Mouse (Mus musculus): ENCODE data around the gene Arhgef26.

Gene Arhgef26

DNA sequence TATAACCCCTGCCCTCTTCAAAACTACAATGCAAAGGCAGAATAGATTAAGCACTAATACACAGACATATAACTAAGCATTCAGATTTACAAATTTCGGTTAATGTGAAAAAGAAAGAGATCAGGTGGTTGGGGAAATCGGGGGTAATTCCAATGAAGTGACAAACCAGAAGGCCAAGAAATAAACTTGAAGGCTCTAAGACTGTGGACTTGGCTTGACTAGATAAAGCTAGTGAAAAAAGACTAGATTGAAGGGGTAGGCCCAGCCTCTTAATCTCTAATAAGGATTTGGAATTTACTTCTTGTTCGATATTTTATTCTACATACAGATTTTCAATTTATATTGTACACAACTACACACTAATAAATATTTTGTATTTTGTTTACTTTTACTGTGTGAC is at the start of gene Arhgef26:
Gene Arhgef26 (plus strand): TSS at position 301 of the 400 bp plus-strand sequence.
- DNase-seq (ENCODE audit: low read depth, low spot score) = no peak

DNA sequence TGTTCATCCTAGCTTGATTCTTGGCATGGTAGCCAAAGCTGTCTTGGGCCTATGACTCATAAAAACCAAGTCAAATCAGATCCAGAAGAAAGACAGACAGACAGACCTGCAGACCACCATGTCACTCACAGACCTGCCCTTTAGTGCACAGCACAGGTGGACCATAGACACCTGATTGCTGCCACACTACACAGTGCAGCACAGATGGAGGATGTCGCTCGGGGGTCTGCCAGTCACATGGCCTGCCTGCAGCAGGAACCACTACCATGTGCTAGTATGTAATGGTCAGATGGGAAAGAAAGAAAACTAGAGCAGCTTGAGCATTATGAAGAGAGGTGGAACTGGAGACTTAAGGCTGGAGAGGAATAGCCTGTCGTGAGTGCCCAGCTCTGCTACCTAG is 27.7 kb upstream of the Arhgef26 start:
- DNase-seq (ENCODE audit: low read depth, low spot score) = no peak

DNA sequence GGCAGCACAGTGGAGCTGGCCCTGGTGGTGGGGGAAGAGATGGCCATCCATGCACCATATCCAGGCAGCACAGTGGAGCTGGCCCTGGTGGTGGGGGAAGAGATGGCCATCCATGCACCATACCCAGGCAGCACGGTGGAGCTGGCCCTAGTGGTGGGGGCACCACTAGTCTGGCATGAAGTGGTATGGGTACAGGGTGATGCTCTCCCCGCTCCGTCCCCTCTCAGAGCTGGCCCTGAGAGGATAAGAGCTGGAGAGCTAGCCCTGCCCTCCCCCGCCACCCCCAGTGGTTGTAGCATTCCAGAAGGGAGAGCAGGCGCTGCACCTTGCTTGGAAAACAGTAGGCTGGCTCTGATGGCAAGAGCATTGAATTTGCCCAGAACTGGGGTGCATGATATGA is 26.9 kb upstream of the Arhgef26 start:
- DNase-seq (ENCODE audit: low read depth, low spot score) = no peak

DNA sequence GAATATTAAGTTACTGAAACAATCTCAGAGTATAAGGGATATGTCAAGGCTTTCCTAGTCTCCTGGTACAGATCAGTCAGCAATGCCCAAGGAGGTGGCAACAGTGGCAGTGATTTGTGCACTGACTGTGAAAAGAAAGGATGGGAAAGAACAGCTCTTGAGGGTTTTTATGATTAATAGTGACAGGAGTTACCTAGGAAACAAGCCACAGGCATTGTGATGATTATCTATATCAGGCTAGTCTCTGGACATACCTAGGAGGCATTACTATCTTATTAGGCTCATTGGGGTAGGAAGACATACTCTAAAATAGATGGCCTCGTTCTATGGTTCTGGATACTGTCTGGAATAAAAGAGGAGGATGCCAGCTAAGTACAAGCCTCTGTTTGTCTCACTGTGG is 13.4 kb upstream of the Arhgef26 start:
- no peak for DNase-seq (ENCODE audit: low read depth, low spot score)

DNA sequence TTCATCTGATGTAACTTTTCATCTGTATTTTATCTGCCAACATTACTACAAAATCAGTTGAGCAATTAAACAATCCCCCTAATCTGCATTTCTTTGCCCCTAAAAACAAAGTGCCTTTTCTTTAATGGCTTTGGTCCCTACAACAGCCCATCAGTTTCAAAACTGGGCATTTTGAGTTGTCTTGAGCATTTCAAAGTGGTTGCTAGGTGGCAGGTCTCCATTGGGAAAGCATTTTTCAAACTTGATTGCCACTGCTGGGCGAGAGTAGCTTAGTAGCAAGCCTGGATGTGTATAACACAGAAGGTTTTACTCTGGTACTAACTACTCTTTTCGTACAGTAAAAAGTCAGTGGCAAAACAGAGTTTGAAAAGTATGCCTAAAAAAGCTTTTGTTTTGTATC is 10.2 kb upstream of the Arhgef26 start:
- DNase-seq (ENCODE audit: low read depth, low spot score) = no peak

DNA sequence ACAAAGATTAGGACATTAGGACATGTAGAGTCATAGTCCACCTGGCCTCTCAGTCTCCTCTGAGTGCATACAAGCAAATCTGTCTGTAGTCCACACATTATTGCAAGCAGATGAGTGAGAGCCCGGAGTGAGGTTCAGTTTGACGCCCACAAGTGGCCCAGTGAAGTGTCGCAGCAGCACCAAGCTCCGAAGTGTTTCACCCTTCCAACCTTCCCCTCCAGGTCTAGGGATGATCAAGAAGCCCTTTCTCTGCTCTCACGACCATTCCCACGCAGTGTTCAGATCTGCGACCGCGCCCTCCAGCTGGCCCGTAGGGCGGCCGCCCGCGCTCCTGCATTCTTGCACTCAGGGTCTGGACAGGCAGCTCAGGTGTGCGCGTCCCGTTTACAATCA is 313 bp downstream of the Arhgef26 start:
- DNase-seq (ENCODE audit: low read depth, low spot score) = no peak

DNA sequence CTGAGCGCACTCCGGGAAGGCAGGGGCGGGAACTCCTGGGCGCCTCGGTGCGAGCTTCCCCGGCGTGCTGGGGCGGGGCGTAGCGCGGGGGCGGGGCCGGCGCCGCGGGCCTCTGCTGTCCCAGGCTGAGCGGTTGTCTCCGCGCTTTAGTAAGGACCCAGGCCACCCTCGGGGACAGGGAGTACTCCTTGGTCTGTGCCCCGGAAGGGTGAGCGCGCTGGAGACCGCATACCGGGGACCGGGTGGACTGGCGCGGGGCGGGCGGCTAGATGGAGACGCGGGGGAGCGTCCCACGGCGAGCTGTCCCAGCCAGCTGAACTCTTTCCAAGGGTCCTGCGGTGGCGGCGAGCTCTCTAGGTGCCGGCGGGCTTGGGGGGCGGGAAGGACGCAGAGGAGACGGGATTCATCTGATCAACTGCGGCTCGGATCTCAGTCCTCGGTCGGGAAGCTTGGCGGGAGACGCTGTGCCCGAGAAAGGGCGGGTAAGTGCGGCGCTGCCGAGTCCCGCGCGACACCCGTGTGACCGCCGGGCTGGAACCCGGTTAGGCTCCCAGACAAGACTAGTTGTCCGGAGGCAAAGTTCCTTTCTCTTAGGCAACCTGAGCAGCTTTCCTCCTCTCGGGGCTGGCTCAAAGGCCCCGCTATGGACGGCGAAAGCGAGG is 841 bp downstream of the Arhgef26 start:
- DNase-seq (ENCODE audit: low read depth, low spot score) = peak; percentile 54

DNA sequence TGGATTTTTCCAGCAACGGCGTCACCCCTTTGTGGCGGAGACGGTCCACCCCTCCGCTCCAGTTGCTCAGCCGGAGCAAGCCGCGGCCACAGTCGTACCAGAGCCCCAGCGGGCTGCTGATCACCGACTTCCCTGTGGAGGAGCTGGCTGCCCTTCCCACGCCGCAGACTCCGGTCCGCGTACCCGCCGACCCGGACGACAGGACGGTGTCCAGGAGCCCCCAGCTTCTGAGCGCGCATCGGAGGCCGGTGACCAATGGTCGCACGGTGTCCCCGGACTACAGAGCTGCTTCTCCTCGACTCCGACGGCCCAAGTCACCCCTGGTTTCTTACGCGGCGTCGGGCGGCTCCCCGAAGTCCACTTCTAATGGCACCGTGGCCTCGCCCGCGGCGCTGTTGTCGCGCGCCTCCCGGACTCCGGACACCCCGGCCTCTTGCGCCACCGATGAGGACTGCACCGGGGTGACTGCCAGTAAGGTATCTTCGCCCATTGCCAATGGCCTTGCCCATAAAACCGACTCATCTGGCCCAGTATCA is 1.4 kb downstream of the Arhgef26 start:
- DNase-seq (ENCODE audit: low read depth, low spot score) = peak; percentile 33

DNA sequence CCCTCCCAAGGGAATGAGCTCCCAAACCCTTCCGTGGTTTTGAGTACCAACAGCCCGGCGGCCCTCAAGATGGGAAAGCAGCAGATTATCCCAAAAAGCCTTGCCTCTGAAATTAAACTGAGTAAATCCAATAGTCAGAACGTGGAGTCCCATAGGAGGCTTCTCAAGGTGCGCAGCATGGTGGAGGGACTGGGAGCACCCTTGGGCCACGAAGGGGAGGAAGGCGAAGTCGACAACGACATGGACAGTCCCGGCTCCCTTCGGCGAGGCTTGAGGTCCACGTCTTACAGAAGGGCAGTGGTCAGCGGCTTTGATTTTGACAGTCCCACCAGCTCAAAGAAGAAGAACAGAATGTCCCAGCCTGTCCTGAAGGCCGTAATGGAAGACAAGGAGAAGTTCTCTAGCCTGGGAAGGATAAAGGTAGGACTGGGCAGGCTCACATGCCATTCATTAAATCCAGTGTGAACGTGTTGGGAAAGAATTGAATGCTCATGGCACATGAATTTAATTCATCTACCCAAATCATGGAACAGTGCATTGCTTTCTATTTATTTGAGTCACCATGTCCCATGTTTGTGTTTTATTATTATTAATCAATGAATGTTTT is 2.1 kb downstream of the Arhgef26 start:
- peak; percentile 22 for DNase-seq (ENCODE audit: low read depth, low spot score)

DNA sequence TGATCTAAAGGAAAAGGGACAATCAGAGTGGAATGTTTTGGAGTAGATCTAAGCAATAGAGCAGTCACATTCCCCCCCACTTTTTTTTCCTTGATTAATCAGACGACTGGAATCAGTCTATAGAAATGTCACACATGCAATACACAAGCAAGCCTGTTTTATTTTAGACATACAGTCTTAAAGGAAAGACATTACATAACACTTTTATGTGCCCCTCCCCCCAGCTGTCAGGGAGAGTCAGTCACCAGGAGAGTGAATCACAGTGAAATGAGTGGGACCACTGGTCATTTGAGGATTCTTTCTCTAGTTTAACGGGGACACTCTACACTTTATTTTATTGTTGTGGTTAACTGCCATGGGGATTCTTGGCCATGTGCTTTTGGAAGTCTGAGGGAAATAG is 2.7 kb downstream of the Arhgef26 start:
- DNase-seq (ENCODE audit: low read depth, low spot score) = no peak

DNA sequence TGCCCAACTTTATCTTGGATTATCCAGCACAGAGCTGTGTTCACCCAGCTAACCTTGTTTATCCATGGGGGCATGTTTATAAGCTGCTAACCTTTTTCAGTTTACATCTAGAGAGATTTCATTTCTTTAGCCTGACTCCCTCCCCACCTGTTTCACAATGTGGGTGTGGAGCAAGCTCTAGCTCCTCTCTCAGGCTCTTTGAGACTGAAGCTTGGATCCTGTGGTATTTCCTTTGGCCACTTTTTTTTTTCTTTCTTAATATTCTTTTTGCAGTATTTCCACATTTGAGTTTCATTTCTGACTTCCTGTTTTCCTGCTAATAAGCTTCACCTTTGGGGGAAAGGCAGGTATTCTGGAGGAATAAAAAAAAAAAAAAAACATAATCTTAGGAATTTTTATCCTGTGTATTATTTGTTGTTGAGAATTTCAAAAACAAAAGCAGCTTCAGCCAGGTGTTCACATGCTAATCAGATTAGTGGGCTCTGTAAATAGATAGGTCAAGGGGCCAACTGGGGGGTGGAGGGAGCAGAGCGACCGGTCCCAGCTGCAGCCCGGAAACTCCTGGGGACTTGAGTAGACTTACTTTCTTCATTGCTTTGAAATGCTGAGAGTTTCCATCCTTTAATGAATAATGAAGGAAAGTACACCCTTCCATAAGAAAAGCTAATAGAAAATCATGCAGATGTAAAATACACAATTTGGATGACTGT is 3.5 kb downstream of the Arhgef26 start:
- peak; percentile 70 for DNase-seq (ENCODE audit: low read depth, low spot score)

DNA sequence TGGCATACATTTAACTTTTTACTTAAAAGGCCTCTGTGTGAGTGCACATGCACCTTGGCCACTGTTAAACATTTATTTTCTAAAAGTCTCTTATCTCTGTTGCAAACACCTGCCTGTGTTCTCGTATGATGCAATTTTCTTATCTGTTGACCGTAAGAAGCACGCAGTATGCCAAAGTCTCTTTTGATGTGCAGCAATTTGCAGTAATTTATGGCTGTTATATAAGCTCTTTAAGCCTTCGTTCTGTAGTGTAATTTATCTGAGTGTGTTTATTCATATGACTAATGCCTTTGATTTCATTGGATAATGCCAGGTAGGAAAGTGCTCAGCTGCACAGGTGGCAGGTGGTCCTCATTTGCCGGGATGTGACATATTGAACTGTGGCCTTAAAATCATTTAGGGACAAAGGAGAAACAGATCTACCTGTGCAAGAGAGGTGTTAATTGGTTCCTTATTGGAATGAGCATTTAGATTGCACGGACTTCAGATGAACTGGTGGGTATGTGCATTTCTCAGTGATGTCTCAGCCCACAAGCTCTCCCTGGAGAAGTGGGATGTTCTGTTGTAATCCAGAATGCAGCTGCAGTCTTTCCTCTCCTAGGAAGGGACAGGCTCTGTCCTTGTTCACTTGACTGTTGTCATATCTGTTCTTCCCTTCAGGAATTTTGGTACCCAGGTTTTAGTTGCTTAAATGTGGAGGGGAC is 10.5 kb downstream of the Arhgef26 start:
- DNase-seq (ENCODE audit: low read depth, low spot score) = no peak

DNA sequence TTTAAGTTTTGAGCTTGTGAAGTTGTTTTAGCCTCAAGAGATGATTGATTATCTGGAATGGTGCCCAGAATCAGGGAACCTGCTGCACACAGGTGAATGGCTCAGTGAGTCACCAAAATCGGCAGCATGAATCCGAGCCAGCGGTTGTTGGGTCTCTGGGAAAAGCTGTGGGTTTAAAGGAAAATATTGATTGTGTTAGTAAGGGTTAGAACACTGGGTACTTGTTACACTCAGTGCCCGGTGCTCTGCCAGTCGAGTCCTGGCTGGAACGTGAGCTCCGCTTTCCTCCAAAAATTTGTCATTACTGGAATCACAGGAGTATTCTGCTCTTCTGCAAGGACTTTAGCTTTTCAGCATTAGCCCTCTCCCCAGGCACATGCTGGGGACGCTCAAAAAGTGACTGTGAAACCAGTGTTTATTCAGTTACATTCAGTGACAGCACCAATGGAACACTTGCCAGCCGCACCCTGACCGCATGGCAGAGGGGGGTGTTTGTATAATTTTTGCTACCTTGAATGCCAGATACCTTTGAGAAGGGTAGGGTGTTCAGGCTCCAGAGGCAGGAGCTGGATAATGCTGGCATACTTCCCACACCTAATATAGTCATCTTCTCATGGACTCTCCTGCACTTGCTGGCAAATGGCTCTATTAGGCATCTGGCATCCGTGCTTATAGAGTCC is 11.2 kb downstream of the Arhgef26 start:
- DNase-seq (ENCODE audit: low read depth, low spot score) = no peak

DNA sequence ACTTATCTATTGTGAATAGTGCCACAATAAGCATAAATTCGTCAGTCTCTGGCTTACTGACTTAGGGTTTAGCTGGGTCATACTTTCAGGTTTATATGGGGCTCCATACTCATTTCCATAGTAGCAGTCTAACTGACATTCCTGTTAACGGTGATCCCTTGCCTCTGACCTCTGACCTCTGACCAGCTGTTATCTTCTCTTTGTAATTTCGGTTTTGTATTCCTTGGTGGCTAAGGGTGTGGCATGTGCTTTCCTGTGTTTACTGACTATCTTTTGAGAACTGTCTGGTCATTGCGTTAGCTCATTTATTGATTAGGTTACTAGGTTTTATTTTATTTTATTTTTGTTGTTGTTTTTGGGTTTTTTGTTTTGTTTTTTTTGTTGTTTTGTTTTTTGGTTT is 13.9 kb downstream of the Arhgef26 start:
- DNase-seq (ENCODE audit: low read depth, low spot score) = no peak

DNA sequence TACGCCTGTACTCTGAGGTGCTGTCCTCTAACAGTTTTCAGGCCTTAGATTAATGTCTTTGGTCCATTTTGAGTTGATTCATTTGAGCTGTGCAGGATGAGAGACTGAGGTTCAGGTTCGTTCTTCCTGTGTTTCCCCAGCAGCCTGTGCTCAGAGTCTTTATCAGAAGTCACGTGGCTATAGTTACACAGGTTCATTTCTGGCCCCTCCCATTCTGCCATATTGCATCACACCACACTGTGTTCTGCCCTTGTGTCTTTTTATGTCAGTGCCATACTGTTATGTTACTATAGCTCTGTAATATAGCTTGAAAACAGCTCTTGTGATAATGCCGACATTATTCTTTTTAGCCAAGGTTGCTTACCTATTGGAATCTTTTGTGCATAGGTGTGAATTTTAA is 14.7 kb downstream of the Arhgef26 start:
- no peak for DNase-seq (ENCODE audit: low read depth, low spot score)

DNA sequence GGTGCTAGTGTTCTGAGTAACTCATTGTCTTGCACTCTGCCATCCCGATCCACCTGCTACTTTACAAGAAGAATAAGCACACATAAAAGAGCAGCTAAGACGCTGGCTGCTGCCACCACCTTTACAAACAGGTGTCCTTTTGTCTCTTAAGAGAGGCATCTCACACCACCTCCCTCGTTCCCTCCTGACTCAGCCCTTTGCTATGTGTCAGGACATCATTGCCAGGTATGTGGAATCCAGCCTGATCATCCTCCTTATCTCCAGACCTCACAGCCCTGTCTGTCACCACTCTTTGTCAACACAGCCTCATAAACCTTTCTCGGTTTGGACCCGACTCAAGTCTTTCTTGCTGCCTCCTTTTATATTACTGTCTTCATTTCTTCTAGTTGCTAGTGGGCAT is 29.7 kb downstream of the Arhgef26 start:
- no peak for DNase-seq (ENCODE audit: low read depth, low spot score)

DNA sequence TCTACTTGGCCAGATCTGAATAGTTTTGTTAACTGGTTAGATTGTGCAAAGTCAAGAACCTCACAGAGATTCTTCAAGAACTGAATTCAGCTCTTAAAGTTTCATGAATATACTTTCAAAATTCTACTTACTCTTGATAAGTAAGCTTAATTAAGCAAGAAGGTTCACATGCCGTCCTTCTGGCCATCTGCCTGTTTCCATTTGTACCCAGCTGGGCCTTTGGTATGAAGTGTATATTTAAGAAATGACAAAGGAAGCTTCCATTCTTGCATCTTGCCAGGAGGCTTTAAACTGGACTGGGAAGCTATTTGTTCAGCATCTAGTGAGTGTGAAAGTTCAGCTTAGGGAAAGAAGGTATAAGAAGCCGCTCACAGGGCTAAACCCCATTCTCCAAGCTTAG is 34.7 kb downstream of the Arhgef26 start:
- DNase-seq (ENCODE audit: low read depth, low spot score) = no peak

DNA sequence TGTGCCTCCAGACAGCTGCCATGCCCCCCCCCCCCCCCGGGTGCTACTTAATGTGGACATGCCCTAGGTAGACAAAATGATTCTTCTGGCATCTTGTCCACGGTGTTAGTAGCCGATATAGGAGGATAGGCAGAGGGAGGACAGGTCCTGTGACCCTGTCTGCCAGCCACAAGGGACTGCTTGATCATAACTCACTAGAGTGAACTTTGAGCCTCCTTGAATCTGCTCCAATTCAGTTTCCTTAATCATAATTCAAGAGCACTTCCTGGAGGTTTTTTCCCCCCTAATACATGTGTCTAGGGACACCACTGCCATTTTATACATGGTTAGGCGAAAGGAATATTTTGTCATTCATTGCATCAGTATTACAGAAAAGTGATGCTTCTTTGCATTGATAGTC is 36.2 kb downstream of the Arhgef26 start:
- no peak for DNase-seq (ENCODE audit: low read depth, low spot score)

DNA sequence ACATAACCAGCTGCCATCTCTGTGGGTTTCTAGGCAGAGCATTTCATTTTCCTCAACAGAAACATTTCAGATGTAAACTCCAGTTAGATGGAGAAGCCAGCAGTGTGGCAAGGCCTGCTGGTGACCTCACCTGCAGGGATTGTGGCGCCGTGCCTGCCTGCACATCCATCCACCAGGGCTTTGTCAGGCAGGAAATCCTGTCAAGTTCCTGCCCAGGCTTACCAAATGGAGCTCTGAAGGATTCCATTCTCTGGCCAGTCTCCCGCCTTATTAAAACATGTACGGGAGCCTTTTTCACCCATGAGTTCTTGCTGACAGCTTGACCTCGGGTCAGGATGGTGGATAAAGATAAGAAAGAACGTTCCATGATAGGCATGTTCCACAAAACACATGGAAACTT is 36.7 kb downstream of the Arhgef26 start:
- DNase-seq (ENCODE audit: low read depth, low spot score) = no peak

DNA sequence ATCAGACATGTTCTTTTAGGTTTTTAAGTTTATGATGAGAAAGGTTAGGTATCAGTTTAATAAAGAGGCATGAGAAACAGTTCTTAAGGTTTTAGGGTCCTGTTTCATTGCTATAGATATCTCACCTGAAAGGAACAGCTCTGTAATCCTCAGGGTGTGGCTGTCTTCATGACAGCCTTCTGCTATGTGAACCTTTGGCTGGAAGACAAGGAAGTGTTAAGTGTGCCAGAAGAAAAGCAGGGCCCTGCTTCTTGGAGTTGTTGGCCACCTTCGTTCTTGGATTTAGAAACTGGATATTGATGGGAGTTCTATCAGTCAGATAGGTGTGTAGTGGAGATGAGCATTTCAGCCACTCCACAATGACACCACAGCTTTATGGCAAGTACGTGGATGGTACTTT is 38.6 kb downstream of the Arhgef26 start:
- no peak for DNase-seq (ENCODE audit: low read depth, low spot score)

DNA sequence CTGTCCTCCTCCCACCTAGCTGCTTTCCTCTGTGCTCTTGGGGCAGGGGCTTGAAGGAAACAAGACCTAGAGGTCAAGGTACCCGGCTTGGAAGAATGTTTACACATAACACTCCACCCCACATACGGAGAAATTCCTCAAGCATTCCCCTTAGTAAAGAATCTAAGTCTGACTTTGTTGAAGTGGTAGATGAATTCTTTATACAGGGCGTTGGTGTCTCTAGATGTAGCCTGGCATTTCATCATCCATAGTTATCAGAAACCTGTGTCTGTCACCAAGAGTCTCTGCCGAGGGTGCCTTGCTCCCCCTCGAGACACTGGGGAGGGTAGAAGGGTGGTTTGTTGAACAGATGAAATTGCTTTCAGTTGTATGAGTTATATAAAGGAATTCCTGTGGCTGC is 41.8 kb downstream of the Arhgef26 start:
- no peak for DNase-seq (ENCODE audit: low read depth, low spot score)

DNA sequence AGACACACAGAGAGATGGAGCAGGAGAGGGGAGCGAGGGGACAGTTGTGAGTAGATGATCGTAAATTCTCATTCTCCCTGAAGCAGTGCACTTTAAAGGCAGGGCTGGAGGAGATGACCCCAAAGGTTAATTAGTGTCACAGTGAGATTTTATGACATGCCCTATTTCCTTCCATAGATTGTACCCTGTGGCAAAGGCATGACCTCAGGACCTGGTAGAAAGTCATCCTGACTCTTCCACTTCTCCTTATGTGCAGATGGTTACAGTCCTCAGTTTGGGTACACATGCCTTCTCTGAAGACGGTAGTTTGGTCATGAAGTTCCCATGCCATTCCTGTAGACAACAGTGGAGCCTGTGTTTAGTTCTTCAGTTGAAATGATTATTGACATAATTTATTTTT is 42.3 kb downstream of the Arhgef26 start:
- no peak for DNase-seq (ENCODE audit: low read depth, low spot score)

Data from retina, adult 2 months (tissue).